Mouse (Mus musculus): ENCODE measurements around the gene Gpr179. TPM values are rescaled to one million over a fixed set of nuclear protein-coding genes. Genes with fewer than 3 reads are reported as not detected.
"Not testable (repeated sequence)": the region's sequence is repeated elsewhere in the genome, so short reads cannot be mapped to it uniquely, and the experiment has no call there.

Gene Gpr179
- total RNA-seq, 1 experiment from 2014 or later, result 0.29 TPM

GRCm38 (mm10) chr11:97331231-97332190 is 20.4 kb downstream of the Gpr179 start:
- no peak for ATAC-seq (replicated peaks; ENCODE audit: insufficient number of reproducible peaks, low FRiP score, low TSS enrichment, poor library complexity, severe bottlenecking)

DNA sequence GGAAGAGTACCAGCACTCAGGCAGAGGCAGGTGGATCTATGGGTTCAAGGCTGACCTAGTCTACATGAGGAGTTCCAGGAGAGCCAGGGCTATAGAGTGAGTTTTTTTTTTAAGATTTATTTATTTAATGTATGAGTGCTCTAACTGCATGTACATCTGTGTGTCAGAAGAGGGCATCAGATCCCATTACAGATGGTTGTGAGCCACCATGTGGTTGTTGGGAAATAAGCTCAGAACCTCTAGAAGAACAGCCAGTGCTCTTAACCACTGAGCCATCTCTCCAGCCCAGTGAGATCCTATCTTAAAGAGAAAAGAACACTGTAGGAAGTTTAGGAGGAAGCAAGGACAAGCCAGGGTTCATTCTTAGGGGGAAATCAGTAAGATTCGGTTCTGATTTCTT is 21.6 kb downstream of the Gpr179 start:
- ATAC-seq (replicated peaks; ENCODE audit: insufficient number of reproducible peaks, low FRiP score, low TSS enrichment, poor library complexity, severe bottlenecking), result no peak

DNA sequence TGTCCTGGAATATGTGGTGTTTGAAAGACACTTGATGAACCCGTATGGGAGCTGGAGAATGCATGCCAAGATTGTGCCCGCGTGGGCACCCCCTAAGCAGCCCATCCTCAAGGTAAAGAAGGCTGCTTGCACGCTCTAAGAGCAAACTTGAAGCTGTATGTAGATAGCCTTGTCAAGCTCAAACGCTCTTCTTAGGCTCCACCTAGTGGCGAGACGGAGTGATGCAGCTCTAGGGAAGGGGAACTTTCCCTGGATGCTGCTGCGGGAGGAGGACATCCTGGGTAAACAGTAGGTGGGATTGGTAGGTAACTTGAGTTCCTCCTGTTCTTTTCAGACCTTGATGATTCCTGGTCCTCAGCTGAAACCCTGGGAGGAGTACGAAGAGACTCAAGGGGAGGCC is 23.7 kb downstream of the Gpr179 start:
- ATAC-seq (replicated peaks; ENCODE audit: insufficient number of reproducible peaks, low FRiP score, low TSS enrichment, poor library complexity, severe bottlenecking), result peak; percentile 89

GRCm38 (mm10) chr11:97325224-97325623 is 26.7 kb downstream of the Gpr179 start:
- ATAC-seq (replicated peaks; ENCODE audit: insufficient number of reproducible peaks, low FRiP score, low TSS enrichment, poor library complexity, severe bottlenecking), result no peak

DNA sequence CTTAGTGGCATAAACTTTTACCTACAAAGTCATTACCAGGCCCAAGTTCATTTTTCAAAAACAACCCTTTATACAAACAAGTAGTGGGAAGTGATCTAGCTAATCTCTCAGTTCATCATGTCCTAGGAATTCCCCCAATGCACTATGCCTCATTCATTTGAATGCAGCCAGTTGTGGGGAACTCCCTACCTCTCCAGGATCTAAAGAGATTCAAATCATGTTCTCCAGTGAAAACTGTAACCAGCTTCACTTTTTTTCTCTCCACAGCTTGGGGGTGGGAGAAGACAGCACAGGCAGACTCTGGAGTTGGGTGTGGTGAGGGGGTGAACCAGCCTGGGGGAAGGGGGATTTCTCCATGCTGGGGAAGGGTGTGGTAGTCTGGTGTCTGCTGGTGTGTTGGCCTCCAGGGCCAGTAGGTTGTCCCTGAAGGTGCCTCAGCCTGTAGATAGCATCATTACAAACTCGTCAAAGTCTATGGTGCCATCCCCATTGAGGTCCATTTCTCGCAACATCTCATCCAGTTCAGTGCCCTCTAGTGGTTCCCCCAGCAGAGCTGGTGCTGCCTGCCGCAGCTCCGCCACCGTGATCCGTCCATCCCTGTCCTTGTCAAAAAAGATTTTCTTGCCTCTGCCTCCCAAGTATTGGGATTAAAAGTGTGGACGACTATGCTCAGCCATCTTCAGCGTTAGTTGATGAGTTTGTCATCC is 29.8 kb downstream of the Gpr179 start:
- ATAC-seq (replicated peaks; ENCODE audit: insufficient number of reproducible peaks, low FRiP score, low TSS enrichment, poor library complexity, severe bottlenecking), result peak; percentile 89

DNA sequence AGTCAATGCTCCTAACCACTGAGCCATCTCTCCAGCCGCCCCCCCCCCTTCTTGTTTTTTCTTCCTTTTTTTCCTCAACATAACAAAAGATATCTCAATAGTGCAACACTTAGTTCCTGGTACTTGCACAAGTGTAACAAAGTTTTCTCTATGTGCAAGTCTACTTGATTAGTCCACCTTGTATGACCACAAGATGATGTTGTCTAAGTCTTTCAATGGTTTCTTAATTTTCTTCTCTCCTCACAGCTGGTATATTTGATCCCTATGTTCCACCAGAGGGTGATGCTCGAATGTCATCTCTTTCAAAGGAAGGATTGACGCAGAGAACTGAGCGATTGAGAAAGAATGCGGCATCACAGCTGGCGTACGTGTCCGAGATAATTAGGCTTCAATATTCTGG is 30.7 kb downstream of the Gpr179 start:
- no peak for ATAC-seq (replicated peaks; ENCODE audit: insufficient number of reproducible peaks, low FRiP score, low TSS enrichment, poor library complexity, severe bottlenecking)

GRCm38 (mm10) chr11:97315504-97316503 is 36.1 kb downstream of the Gpr179 start, which contains the start of gene Mrpl45:
TSS of gene Mrpl45 (plus strand) at chr11:97315716.
- ATAC-seq (replicated peaks; ENCODE audit: insufficient number of reproducible peaks, low FRiP score, low TSS enrichment, poor library complexity, severe bottlenecking), result peak; percentile 96

DNA sequence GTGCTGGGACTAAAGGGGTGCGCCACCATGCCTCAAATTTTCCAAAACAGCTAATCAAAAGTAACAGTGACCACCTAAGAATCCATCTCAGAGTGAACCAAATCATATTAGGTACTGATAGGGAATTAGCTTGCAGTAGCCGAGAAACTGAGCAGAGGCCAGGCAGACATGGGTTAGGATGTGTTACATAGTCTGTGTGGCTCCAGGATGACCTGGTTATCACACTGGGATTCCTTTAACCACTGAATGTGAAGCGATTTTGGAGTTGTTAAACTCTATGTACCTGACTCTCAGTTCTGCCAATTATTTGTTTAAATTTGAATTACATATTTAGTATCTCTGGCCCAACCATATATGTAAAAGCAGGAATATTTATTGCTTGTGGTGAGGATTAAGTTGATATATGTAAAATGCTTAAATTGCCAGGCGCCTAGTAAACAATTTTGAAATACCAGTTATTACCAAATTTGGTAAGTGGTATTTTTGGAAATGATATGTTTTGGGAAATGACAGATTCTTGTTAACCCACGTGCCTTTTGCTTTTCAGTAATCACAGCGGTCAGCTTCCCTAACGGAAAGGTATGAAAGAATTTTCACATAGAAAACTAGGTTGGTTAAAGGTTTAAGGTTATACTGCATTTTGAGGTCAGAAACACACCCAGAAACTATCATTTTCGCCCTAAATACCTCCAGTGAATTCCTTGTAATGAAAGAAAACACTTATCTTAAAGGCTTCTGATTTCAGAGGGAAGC is 37.0 kb downstream of the Gpr179 start:
- no peak for ATAC-seq (replicated peaks; ENCODE audit: insufficient number of reproducible peaks, low FRiP score, low TSS enrichment, poor library complexity, severe bottlenecking)

DNA sequence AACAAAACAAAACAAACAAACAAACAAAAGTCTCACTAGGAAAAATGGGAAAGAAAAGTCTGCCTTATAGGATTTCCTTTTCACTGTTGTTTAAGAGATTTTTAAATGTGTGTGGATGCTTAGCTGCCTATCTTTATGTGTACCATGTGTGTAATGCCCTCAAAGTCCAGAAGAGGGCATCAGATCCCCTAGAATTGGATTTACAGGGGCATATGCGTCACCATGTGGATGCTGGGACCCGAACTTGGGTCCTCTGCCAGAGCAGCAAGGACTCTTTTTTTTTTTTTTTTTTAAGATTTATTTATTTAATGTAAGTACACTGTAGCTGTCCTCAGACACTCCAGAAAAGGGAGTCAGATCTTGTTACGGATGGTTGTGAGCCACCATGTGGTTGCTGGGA is 37.8 kb downstream of the Gpr179 start:
- ATAC-seq (replicated peaks; ENCODE audit: insufficient number of reproducible peaks, low FRiP score, low TSS enrichment, poor library complexity, severe bottlenecking), result no peak

DNA sequence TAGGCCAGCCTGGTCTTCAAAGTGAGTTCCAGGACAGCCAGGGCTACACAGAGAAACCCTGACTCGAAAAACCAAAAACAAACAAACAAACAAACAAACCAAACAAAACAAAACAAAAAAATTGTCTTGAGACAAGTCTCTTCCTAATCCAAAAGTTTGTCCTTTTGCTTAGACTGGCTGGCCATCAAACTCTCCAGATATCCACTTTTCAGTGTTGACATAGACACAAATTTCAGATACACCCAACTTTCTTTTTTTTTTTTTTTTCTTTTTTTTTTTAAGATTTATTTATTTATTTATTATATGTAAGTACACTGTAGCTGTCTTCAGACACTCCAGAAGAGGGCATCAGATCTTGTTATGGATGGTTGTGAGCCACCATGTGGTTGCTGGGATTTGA is 39.0 kb downstream of the Gpr179 start:
- not testable (repeated sequence) for ATAC-seq (replicated peaks; ENCODE audit: insufficient number of reproducible peaks, low FRiP score, low TSS enrichment, poor library complexity, severe bottlenecking)

GRCm38 (mm10) chr11:97310895-97311631 is 40.8 kb downstream of the Gpr179 start:
- ATAC-seq (replicated peaks; ENCODE audit: insufficient number of reproducible peaks, low FRiP score, low TSS enrichment, poor library complexity, severe bottlenecking), result no peak

GRCm38 (mm10) chr11:97309911-97310571 is 41.8 kb downstream of the Gpr179 start:
- peak; percentile 80 for ATAC-seq (replicated peaks; ENCODE audit: insufficient number of reproducible peaks, low FRiP score, low TSS enrichment, poor library complexity, severe bottlenecking)

DNA sequence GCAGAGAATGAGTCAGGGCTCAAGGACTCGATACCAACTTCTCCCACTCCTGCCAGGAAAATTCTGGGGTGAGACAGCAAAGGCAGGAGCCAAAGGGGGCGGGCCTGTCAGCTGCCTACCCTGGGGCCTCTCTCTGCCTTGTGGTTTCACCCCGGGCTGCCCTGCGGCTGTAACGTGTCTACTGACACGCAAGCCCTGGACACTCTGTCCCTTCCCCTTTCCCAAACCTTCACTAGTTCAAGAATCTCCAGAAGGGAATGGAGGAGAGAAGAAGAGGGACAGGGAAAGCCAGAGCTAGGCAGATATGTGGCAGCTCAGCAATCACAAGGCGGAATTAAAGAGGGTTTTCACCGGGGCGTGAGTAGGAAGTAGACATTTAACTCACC is 42.4 kb downstream of the Gpr179 start:
- ATAC-seq (replicated peaks; ENCODE audit: insufficient number of reproducible peaks, low FRiP score, low TSS enrichment, poor library complexity, severe bottlenecking), result peak; percentile 40; the same call in 1 of the 2 replicates

- ATAC-seq (replicated peaks; ENCODE audit: insufficient number of reproducible peaks, low FRiP score, low TSS enrichment, poor library complexity, severe bottlenecking), result no peak
These were observed 42.9 kb downstream of the Gpr179 start for GRCm38 (mm10) chr11:97308806-97309450.

- no peak for ATAC-seq (replicated peaks; ENCODE audit: insufficient number of reproducible peaks, low FRiP score, low TSS enrichment, poor library complexity, severe bottlenecking)
These were observed 44.4 kb downstream of the Gpr179 start for GRCm38 (mm10) chr11:97307294-97308069.

- ATAC-seq (replicated peaks; ENCODE audit: insufficient number of reproducible peaks, low FRiP score, low TSS enrichment, poor library complexity, severe bottlenecking), result no peak
These were observed 47.2 kb downstream of the Gpr179 start for GRCm38 (mm10) chr11:97304631-97305030.

Measured in monocyte, adult 5-6 weeks (primary cell).